Mouse (Mus musculus) macrophage (primary cell): Measurements from ENCODE around the gene Bco1. TPM values are rescaled to one million over a fixed set of nuclear protein-coding genes. Genes with fewer than 3 reads are reported as not detected.

ENCODE experiments used
- H3K27ac ChIP-seq: fragments of 350-480 bp; formaldehyde crosslinking; 2 replicates; pipeline ENCODE4 v1.9.0; 2021
- H3K36me3 ChIP-seq: fragments of 350-480 bp; formaldehyde crosslinking; 2 replicates; pipeline ENCODE4 v1.9.0; 2021; ENCODE audit errors: inconsistent target
- H3K4me3 ChIP-seq: fragments of 350-480 bp; formaldehyde crosslinking; 2 replicates; pipeline ENCODE4 v1.9.0; 2021; ENCODE audit errors: inconsistent target
- H3K79me2 ChIP-seq: fragments of 350-480 bp; formaldehyde crosslinking; 2 replicates; pipeline ENCODE4 v1.9.0; 2021; ENCODE audit errors: inconsistent target
- WGBS: methylation state at CpG from one replicate; pipeline ENCODE4 v1.1.7; 2026; ENCODE audit warnings: inconsistent platforms; ENCODE audit not compliant: missing documents; 5-methylcytosine and 5-hydroxymethylcytosine counted together
- polyA plus RNA-seq: library from polyadenylated mRNA; stranded (reverse); fragments of 250-400 nt; gene quantifications from 3 replicates; pipeline ENCODE4 v1.2.4, GENCODE M21; 2018; ENCODE audit warnings: inconsistent platforms

Gene Bco1
- polyA plus RNA-seq, 1 experiment from 2014 or later: not detected

GRCm38 (mm10) chr8:117111641-117112040 lies 16.0 kb downstream of the Bco1 start:
- WGBS: 82% methylated on average over 3 of the region's 3 CpGs
- H3K27ac ChIP-seq: no peak overlapping the region
- no peak overlapping the region for H3K4me3 ChIP-seq
- H3K36me3 ChIP-seq: no peaks in the 10 kb centered on the region
- no peaks in the 10 kb centered on the region for H3K79me2 ChIP-seq

GRCm38 (mm10) chr8:117112261-117112660 lies 16.6 kb downstream of the Bco1 start:
- 61% methylated on average over 8 of the region's 8 CpGs for WGBS
- Histone ChIP-seq H3K27ac (no peak overlapping the region), H3K4me3 (no peak overlapping the region), H3K79me2 (no peaks in the 10 kb centered on the region), H3K36me3 (no peaks in the 10 kb centered on the region)

GRCm38 (mm10) chr8:117115094-117115493 lies 19.4 kb downstream of the Bco1 start:
- no peaks in the 10 kb centered on the region for H3K79me2 ChIP-seq
- no peak overlapping the region for H3K27ac ChIP-seq
- H3K36me3 ChIP-seq: no peaks in the 10 kb centered on the region
- 60% methylated on average over 6 of the region's 6 CpGs for WGBS
- H3K4me3 ChIP-seq: no peak overlapping the region

GRCm38 (mm10) chr8:117115676-117116446 lies 20.2 kb downstream of the Bco1 start:
- Histone ChIP-seq H3K27ac (no peak overlapping the region), H3K36me3 (no peaks in the 10 kb centered on the region), H3K4me3 (no peak overlapping the region), H3K79me2 (no peaks in the 10 kb centered on the region)
- 36% methylated on average over 13 of the region's 13 CpGs for WGBS

GRCm38 (mm10) chr8:117116534-117116933 lies 20.9 kb downstream of the Bco1 start:
- H3K27ac ChIP-seq: no peak overlapping the region
- WGBS: 93% methylated on average over 7 of the region's 7 CpGs

GRCm38 (mm10) chr8:117118409-117118808 lies 22.8 kb downstream of the Bco1 start:
- Histone ChIP-seq H3K79me2 (no peaks in the 10 kb centered on the region), H3K36me3 (no peaks in the 10 kb centered on the region), H3K27ac (no peak overlapping the region), H3K4me3 (no peak overlapping the region)
- 97% methylated on average over 9 of the region's 9 CpGs for WGBS

More at GRCm38 (mm10) chr8:117116534-117116933, 20.9 kb downstream of the Bco1 start:
- H3K36me3 ChIP-seq: no peaks in the 10 kb centered on the region
- no peaks in the 10 kb centered on the region for H3K79me2 ChIP-seq
- no peak overlapping the region for H3K4me3 ChIP-seq

- 40% methylated on average over 8 of the region's 8 CpGs for WGBS
- Histone ChIP-seq H3K79me2 (no peaks in the 10 kb centered on the region), H3K27ac (peak overlapping the region; percentile 71), H3K4me3 (no peak overlapping the region), H3K36me3 (no peaks in the 10 kb centered on the region)
Observed at GRCm38 (mm10) chr8:117121277-117121676, 25.6 kb downstream of the Bco1 start.

GRCm38 (mm10) chr8:117123850-117124633 lies 28.4 kb downstream of the Bco1 start:
- H3K79me2 ChIP-seq: no peaks in the 10 kb centered on the region
- no peak overlapping the region for H3K27ac ChIP-seq
- H3K4me3 ChIP-seq: no peak overlapping the region
- H3K36me3 ChIP-seq: no peaks in the 10 kb centered on the region
- WGBS: 64% methylated on average over 13 of the region's 13 CpGs

GRCm38 (mm10) chr8:117125854-117126253 lies 30.2 kb downstream of the Bco1 start:
- H3K36me3 ChIP-seq: no peaks in the 10 kb centered on the region
- H3K4me3 ChIP-seq: no peak overlapping the region
- no peak overlapping the region for H3K27ac ChIP-seq
- WGBS: 84% methylated on average over 3 of the region's 3 CpGs
- no peaks in the 10 kb centered on the region for H3K79me2 ChIP-seq

- whole genome bisulfite sequencing: 100% methylated on average over 2 of the region's 3 CpGs
- Histone ChIP-seq H3K79me2 (no peaks in the 10 kb centered on the region), H3K27ac (no peak overlapping the region), H3K36me3 (no peaks in the 10 kb centered on the region), H3K4me3 (no peak overlapping the region)
Observed at GRCm38 (mm10) chr8:117126411-117126810, 30.8 kb downstream of the Bco1 start.

GRCm38 (mm10) chr8:117127063-117127462 lies 31.4 kb downstream of the Bco1 start:
- Histone ChIP-seq H3K4me3 (no peak overlapping the region), H3K27ac (no peak overlapping the region), H3K36me3 (no peaks in the 10 kb centered on the region), H3K79me2 (no peaks in the 10 kb centered on the region)
- 49% methylated on average over 8 of the region's 8 CpGs for WGBS

GRCm38 (mm10) chr8:117133702-117134101 lies 38.0 kb downstream of the Bco1 start:
- no peaks in the 10 kb centered on the region for H3K36me3 ChIP-seq
- 40% methylated on average over 2 of the region's 3 CpGs for WGBS

GRCm38 (mm10) chr8:117136351-117136750 lies 40.7 kb downstream of the Bco1 start:
- WGBS: 100% methylated on average over 4 of the region's 4 CpGs
- H3K4me3 ChIP-seq: no peak overlapping the region
- no peaks in the 10 kb centered on the region for H3K36me3 ChIP-seq
- H3K27ac ChIP-seq: no peak overlapping the region
- H3K79me2 ChIP-seq: no peaks in the 10 kb centered on the region

More at GRCm38 (mm10) chr8:117133702-117134101, 38.0 kb downstream of the Bco1 start:
- Histone ChIP-seq H3K27ac (peak overlapping the region; percentile 13; the same call in 1 of the 2 replicates), H3K4me3 (no peak overlapping the region), H3K79me2 (no peaks in the 10 kb centered on the region)

GRCm38 (mm10) chr8:117136763-117137162 lies 41.1 kb downstream of the Bco1 start:
- Histone ChIP-seq H3K36me3 (no peaks in the 10 kb centered on the region), H3K79me2 (no peaks in the 10 kb centered on the region), H3K4me3 (no peak overlapping the region), H3K27ac (no peak overlapping the region)
- WGBS: 85% methylated on average over 2 of the region's 2 CpGs

- Histone ChIP-seq H3K4me3 (no peak overlapping the region), H3K36me3 (no peaks in the 10 kb centered on the region), H3K79me2 (no peaks in the 10 kb centered on the region), H3K27ac (no peak overlapping the region)
- WGBS: 77% methylated on average over 11 of the region's 11 CpGs
Observed at GRCm38 (mm10) chr8:117137357-117137756, 41.7 kb downstream of the Bco1 start.
